Mouse (Mus musculus) R1 (cell line): Measurements from ENCODE around the gene Galr2.

ENCODE experiments used
- DNase-seq: peaks from one replicate; pipeline ENCODE4 v3.0.0-alpha.2; 2018; ENCODE audit warnings: low read depth, low spot score

Galr2 gene

DNA sequence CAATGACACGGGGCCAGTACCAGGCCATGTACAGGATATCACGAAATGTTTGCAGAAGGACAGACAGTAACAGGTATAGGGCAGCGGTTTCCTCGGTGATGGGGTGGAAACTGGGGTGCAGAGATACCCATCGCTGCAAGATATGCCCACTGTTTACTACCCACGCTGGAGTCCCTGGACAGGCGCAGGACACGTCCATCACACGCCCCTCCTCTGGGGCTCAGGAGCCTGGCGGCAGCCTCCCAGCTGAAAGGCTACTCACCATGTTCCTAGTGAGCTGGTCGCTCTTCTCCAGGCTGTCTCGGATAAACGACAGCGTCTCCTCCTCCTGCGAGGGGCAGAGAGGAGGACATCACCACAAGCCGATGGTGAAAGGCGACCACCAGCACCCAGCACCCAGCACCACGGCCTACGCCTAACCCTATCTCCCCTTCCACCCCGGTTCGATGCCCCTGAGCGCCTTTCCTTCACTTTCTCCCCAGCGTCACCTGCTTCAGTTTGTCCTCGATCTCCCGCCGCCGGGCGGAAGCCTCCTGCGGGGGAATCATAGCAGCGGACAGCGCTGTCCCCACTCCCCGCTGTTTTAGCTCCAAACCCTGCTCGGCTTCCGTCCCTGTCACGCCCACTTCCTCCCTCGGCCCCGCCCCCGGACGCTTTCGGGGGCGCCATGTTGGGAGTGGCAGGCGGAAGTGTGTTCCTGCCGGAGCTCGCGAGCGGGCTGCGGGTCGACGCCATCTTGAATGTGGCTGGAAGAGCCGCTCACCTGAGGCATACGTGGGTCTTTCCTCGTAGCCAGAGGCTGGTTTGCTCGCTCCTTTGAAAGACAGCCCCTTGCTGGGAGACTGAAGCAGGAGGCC, 25.6 kb downstream of the Galr2 start:
- DNase-seq = peak; percentile 94

DNA sequence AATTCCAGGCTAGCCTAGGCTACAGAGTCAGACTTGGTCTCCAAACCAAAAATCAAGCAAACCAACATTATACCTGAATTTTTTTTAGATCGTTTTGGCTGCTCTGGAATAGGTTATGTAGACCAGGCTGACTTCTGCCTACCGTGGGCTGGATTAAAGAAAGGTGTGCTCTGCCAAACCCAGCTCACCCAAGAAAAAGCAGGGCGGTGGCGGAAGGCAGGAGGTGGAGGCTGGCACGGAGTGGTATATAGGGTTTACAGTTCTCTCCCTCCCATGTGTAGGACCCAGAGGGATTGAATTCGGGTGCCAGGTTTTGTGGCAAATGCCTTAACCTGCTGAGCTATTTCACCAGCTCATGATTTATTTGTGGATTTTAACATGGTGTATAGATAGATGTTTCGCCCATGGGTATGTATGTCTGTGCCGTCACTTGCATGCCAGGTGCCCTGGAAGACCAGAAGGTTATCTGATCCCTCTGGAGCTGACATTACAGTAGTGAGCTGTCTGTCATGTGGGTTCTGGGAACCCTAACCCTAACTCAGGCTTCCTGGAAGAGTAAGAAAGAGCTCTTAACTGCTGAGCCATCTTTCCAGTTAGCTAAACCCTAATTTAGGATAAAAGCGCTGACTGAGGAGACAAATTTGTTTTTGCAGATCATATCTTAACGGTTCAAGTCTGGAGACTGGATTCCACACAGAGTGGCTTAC, 26.4 kb downstream of the Galr2 start, which contains the start of gene Exoc7:
Exoc7 (minus strand) TSS at position 215 of the 707 bp plus-strand sequence.
- DNase-seq = no peak

DNA sequence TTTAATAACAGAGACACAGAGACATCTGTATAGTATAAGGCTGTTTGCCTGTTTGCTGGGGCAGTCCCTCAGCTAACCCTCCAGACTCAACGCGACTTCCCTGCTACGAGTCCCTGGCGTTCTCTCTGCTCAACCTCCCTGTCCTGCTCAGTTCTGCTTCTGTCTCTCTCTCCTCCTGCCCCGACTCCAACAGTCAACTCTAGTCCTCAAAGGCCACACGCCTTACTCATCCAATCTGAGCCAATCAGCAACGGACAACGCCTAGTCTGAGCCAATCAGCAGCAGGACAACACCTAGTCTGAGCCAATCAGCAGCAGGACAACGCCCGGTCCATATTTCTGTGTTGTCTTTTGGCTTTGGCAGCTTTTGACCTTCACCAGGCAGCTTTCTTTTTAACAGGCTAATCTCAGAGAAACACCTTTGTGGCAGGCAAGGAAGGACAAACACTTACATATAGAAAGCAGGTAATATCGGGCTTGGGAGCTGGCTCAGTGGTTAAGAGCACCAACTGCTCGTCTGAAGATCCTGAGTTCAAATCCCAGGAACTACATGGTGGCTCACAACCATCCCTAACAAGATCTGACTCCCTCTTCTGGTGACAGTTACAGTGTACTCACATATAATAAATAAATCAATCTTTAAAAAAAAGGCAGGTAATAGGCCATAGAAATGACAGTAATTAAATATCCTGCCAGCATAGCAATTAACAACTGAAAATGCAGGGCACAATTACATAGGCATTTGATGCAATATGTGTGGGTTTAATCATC, 27.2 kb downstream of the Galr2 start:
- peak; percentile 90 for DNase-seq

DNA sequence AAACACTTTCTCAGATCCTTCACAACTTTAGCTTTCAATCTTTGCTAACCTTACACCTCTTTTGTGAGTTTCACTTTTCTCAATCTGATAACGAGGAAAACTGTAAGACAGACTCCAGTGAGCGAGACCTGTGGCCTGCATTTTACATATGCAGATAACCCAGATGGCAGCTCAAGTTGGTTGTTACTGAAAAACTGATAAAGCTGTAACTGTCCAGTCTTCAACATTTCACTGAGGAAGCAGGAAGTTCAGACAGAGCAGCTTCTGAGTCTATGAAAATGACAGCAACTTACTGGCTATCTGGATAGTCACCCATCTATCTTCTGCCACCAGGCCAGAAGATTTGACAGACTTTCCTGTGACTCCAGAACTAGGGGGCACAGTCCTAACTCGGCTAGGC, 28.9 kb downstream of the Galr2 start:
- no peak for DNase-seq

DNA sequence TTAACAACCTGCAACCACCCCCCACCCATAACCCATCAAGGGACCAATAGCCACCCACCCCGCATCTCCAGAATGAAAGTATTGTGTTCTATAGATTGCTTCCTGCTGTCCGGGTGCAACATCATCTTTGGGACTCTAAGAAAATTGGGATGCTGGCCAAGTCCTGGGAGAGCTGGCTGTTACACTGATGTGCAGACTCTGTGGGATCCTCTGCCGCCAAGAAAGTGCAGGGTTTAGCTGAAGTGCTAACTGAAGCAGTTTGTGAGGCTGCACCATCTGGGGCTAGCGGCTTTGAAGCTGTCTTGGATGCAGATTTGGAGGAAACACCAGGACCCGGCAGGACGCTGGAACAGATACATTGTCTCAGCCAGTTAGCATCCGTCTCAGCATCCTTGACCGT, 30.4 kb downstream of the Galr2 start:
- DNase-seq = no peak

DNA sequence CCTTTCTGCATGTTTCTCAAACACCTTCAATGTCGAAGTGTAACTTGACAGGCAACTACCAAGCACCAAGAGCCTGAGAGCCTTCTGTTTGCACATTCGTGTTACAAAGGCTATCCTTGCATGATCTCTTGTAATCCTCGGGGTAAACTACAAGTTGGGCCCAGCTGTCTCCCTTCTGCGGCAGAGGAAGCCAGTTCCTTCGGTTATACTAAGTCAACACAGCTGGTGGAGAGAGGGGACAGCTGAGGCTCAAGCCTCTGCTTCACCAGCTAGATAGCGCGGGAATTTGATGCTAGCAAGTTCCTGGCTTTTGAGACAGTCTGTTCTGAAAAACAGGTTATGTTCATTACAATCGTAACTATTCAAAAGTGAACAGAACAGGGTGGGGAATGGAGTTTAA, 31.6 kb downstream of the Galr2 start:
- no peak for DNase-seq

DNA sequence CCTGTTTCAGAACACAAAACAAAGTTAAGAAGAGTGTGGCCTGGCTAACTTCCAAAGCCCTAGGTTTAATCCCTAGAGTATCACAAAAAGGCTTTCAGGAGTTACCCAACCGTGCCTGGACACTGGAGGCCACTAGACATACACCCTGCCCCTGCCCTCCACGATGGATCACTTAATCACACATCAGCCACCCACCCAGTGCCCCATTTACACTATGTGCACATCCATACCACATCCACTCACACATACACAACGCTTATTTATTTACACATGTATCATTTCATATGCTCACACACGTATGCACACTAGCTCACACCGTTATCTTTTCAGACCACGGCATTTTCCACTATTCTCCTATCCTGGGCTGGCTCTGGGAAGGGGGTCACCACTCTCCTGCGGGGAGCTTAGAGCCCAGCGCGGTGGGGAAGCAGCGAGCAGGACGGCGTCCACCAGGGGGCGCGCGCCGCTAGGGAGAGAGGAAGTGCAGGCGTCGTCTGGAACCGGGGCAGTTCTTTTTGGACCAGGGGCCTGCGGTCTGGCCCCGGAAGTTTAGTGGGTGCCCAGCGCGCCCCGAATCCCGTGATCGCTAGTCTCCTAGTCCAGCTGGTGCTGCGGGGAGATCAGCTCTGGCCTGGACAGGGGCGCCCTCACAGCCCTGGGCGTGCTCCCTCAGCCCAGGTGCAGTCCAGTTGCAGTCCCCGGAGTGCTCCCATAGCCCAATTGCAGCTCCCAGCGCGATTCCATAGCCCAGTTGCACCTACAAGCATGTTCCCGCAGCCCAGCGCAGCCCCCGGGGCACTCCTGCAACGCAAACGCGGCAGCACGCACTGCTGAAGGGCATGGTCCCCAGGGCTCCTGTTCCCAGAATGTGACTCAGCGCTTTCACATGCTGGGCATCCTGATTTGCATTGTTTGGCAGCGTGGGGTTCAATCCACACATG, 38.2 kb downstream of the Galr2 start:
- peak; percentile 79 for DNase-seq

DNA sequence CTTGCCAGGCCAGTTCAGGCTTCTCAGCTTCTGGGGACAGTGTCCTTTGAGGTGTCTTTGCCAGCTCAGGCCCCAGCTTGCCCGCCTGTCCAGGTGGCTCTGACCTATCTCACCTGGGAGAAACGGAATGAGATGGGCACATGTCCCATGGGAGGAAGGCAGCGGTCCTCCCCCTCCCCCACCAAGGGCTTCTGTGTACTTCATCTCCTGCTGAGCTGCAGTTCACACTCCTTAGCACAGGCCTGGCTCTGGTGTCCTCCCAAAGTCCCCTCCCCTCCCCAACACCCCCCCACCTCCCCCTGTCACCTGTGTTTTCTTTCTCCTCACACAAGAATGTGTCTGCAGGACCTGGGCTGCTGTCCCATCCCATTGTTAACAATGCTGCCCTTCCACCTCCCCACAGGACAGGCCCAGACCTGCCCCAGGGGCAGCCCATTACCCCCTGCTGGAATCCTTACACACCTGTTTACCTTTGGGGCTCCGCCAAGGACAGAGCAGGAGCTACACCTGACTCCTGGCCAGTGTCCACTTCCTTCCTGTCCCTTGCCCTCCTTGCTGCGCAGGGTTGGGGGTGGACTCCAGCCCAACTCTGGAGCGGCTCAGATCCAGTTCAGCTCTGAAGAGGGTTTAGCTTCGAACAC, 46.3 kb downstream of the Galr2 start:
- peak; percentile 21 for DNase-seq

DNA sequence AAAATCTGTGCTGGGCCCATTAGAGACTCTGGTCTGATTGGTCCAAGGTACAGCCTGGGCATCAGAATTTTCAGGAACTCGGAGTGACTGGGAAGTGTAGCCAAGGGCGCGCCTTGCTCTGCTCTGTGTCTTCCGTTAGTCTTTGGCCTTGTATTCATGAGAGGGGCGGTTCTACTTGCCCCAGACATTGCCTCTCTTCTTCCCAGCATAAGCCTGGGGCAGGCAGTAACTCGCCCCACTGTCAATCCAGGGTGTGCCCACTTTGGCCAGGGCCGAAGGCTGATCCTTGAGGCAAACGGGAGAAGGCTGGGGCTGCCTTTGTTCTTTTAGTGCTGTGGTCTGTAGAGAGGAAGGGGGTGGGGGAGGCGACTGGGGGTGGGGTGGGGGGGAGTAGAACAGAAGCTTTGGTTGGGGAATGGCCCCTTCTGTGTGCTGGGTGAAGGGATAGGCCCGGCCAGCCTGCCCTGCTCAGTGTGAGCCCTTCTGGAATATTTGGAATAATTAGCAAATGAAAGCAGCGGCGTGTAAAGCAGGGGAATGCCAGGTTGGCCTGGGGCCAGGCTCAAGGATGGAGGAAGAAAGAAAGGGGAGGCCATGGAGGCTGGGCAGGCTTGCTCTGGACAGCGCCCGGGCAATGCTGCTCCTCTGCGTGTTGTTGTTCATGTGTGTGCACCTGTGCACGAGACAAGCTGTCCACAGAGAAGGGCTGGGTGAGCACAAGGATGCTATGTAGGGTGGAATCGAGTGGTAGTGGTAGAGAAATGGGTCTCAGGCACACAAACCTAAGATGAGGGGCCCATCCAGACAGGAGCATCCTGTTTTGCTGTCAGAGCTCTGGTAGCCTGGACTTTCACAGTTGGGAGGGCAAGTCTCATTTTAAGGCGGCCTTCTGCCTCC, 48.8 kb downstream of the Galr2 start:
- peak; percentile 74 for DNase-seq

DNA sequence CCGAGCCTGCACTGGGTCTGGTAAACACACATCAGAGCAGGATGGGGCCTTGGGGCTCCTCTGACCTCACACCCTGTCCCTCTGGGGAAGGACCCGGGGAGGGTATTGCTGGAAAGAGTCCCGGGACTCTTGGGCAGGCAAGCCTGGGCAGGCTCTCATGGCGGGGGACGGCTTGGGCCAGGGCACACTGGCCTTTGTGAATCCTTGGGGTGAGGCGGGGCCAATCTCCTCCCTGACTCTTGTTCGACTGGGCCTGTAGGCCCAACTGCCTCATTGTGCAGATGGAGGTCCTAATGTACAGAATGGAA, 49.4 kb downstream of the Galr2 start:
- no peak for DNase-seq

DNA sequence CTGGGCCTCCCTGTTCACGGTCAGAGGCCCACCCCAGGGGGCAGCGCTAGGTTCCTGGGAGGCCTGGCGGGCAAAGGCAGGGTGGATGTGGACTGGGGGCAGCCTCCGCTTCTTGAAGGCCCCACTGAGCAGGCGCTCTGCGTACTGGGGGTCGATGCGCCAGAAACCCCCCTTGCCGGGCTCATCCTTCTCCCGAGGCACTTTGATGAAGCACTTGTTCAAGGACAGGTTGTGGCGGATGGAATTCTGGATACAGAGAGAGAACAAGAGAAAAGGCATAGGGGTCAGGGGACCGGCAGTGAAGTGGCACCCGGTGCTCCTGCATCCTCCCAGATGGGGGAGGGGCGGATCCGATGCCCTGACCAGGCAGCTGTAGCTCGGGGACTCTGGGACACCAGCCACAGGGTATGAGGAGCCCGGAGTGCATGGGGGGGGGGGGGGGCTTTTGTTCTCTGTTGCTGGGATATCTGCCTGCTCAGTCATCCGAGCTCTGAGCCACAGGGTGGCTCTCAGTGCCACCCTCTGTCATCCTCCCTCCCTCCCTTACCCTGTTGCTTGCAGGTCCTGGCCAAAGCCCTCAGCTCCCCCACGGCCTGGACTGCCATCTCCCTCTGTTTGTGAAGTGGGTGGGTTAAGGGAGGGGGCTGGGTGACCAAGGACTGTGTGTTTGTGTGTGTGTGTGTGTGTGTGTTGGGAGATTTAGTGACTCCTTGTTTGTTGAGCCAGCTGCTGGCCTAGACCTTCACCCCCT, 51.7 kb downstream of the Galr2 start:
- no peak for DNase-seq

DNA sequence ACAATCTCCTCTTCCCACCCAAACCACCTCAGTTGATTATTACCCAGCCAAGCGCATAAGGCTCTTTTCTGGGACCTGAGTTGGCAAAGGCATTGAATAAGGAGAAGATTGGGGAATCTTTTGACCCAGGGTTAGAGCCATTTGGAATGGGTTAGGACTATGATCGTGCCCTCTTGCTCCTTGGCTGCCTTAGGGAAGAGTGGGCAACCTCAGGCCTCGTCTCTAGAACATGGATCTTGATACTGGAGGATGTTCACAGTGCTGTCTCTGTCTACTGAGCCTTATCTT, 52.2 kb downstream of the Galr2 start:
- DNase-seq = no peak
